Mouse (Mus musculus) heart, postnatal 0 days (tissue): ENCODE results near the gene Abcg2.
"Not testable (repeated sequence)": the region's sequence is repeated elsewhere in the genome, so short reads cannot be mapped to it uniquely, and the experiment has no call there.

Experiments used
- CTCF ChIP-seq: IDR thresholded peaks from 2 replicates; pipeline ENCODE4 v1.5.1; 2016; ENCODE audit warnings: antibody characterized with exemption, control low read depth, low read depth
- EP300 ChIP-seq: IDR thresholded peaks from 2 replicates; pipeline ENCODE4 v1.6.1; 2016; ENCODE audit warnings: antibody characterized with exemption, low read depth

GRCm38 (mm10) chr6:58584223-58584622 is at the start of gene Abcg2:
- not testable (repeated sequence) for TF ChIP-seq CTCF, EP300
